Mouse (Mus musculus): Measurements from ENCODE around the gene Rusc1. TPM values are rescaled to one million over a fixed set of nuclear protein-coding genes. Genes with fewer than 3 reads are reported as not detected.
A peak's percentile ranks its signal among the peaks of the same experiment; 100 is the strongest.

Rusc1 gene
- polyA plus RNA-seq, 1 experiment from 2014 or later, result 38.4 TPM

- no peak overlapping the region for H3K4me3 ChIP-seq
- no peaks in the 10 kb centered on the region for H3K27me3 ChIP-seq
- no peak overlapping the region for H3K9ac ChIP-seq
- no peak for ATAC-seq
- WGBS, result 90% methylated on average over 4 of the region's 4 CpGs
- no peaks in the 10 kb centered on the region for H3K36me3 ChIP-seq (ENCODE audit: poor library complexity, severe bottlenecking)
- no peak overlapping the region for H3K4me2 ChIP-seq
- H3K9me3 ChIP-seq (replicated peaks), result no peaks in the 10 kb centered on the region
- no peaks in the 10 kb centered on the region for H3K4me1 ChIP-seq
- H3K27ac ChIP-seq, result no peak overlapping the region
Measured at GRCm38 (mm10) chr3:89113058-89113457, 19.9 kb upstream of the Rusc1 start.

GRCm38 (mm10) chr3:89108146-89108545 lies 15.0 kb upstream of the Rusc1 start:
- Histone ChIP-seq H3K9me3 (replicated peaks) (no peaks in the 10 kb centered on the region), H3K4me2 (no peak overlapping the region), H3K36me3 (ENCODE audit: poor library complexity, severe bottlenecking) (no peaks in the 10 kb centered on the region), H3K4me3 (no peak overlapping the region), H3K4me1 (no peaks in the 10 kb centered on the region), H3K27me3 (no peaks in the 10 kb centered on the region), H3K27ac (no peak overlapping the region), H3K9ac (no peak overlapping the region)
- no peak for ATAC-seq
- WGBS, result 76% methylated on average over 1 of the region's 1 CpGs

- no peaks in the 10 kb centered on the region for H3K36me3 ChIP-seq (ENCODE audit: poor library complexity, severe bottlenecking)
- H3K27me3 ChIP-seq, result no peaks in the 10 kb centered on the region
- ATAC-seq, result no peak
- H3K4me2 ChIP-seq, result no peak overlapping the region
- H3K27ac ChIP-seq, result no peak overlapping the region
- H3K4me3 ChIP-seq, result no peak overlapping the region
- H3K4me1 ChIP-seq, result peaks cover 3% of the 10 kb centered on the region; the same call in 1 of the 2 replicates
- H3K9me3 ChIP-seq (replicated peaks), result no peaks in the 10 kb centered on the region
- no peak overlapping the region for H3K9ac ChIP-seq
- 75% methylated on average over 3 of the region's 3 CpGs for WGBS
Measured at GRCm38 (mm10) chr3:89107545-89107944, 14.4 kb upstream of the Rusc1 start.

GRCm38 (mm10) chr3:89106881-89107280 lies 13.8 kb upstream of the Rusc1 start:
- no peak overlapping the region for H3K4me3 ChIP-seq
- no peak overlapping the region for H3K9ac ChIP-seq
- no peak for ATAC-seq
- H3K36me3 ChIP-seq (ENCODE audit: poor library complexity, severe bottlenecking), result no peaks in the 10 kb centered on the region
- no peaks in the 10 kb centered on the region for H3K27me3 ChIP-seq
- peaks cover 8% of the 10 kb centered on the region for H3K4me1 ChIP-seq
- H3K27ac ChIP-seq, result no peak overlapping the region
- no peak overlapping the region for H3K4me2 ChIP-seq
- no peaks in the 10 kb centered on the region for H3K9me3 ChIP-seq (replicated peaks)

GRCm38 (mm10) chr3:89103291-89103595 lies 10.1 kb upstream of the Rusc1 start:
- WGBS, result 79% methylated on average over 4 of the region's 4 CpGs
- Histone ChIP-seq H3K36me3 (ENCODE audit: poor library complexity, severe bottlenecking) (peaks cover 21% of the 10 kb centered on the region), H3K27ac (no peak overlapping the region), H3K9me3 (replicated peaks) (no peaks in the 10 kb centered on the region), H3K4me3 (no peak overlapping the region), H3K4me2 (no peak overlapping the region), H3K4me1 (peaks cover 33% of the 10 kb centered on the region), H3K9ac (no peak overlapping the region), H3K27me3 (no peaks in the 10 kb centered on the region)
- ATAC-seq, result no peak

GRCm38 (mm10) chr3:89102495-89103290 lies 9.6 kb upstream of the Rusc1 start:
- ATAC-seq, result no peak
- Histone ChIP-seq H3K4me2 (peak overlapping the region; percentile 86), H3K9me3 (replicated peaks) (no peaks in the 10 kb centered on the region), H3K9ac (0 out of 2 replicates have a peak overlapping the region, but pooled peaks have one; percentile 50), H3K27me3 (no peaks in the 10 kb centered on the region), H3K4me3 (peak overlapping the region; percentile 76), H3K36me3 (ENCODE audit: poor library complexity, severe bottlenecking) (peaks cover 26% of the 10 kb centered on the region), H3K27ac (peak overlapping the region; percentile 65), H3K4me1 (peaks cover 33% of the 10 kb centered on the region)
- WGBS, result 64% methylated on average over 12 of the region's 12 CpGs

GRCm38 (mm10) chr3:89101812-89102494 lies 8.8 kb upstream of the Rusc1 start, which contains the start of gene Fdps:
Fdps (minus strand) TSS chr3:89101959.
- Histone ChIP-seq H3K4me3 (peak within 1 kb of the TSS; percentile 76), H3K9ac (peak within 1 kb of the TSS; percentile 84), H3K4me2 (peak within 1 kb of the TSS; percentile 86), H3K9me3 (replicated peaks) (no peaks in the 10 kb centered on the region), H3K27ac (peak within 1 kb of the TSS; percentile 72), H3K4me1 (peaks cover 33% of the 10 kb centered on the region), H3K36me3 (ENCODE audit: poor library complexity, severe bottlenecking) (peaks cover 28% of the 10 kb centered on the region), H3K27me3 (no peaks in the 10 kb centered on the region)
- WGBS, result under 1% methylated on average over 26 of the region's 26 CpGs
- peak; percentile 100 for ATAC-seq

- H3K36me3 ChIP-seq (ENCODE audit: poor library complexity, severe bottlenecking), result peaks cover 34% of the 10 kb centered on the region
- H3K4me3 ChIP-seq, result peak overlapping the region; percentile 76
- H3K4me2 ChIP-seq, result peak overlapping the region; percentile 86
- H3K4me1 ChIP-seq, result peaks cover 33% of the 10 kb centered on the region
- H3K27me3 ChIP-seq, result no peaks in the 10 kb centered on the region
- no peaks in the 10 kb centered on the region for H3K9me3 ChIP-seq (replicated peaks)
- peak overlapping the region; percentile 72 for H3K27ac ChIP-seq
- H3K9ac ChIP-seq, result peak overlapping the region; percentile 84
- WGBS, result under 1% methylated on average over 19 of the region's 19 CpGs
- no peak for ATAC-seq
Measured at GRCm38 (mm10) chr3:89101459-89101811, 8.3 kb upstream of the Rusc1 start.

- H3K4me3 ChIP-seq, result peak within 1 kb of the TSS; percentile 76
- 43% methylated on average over 7 of the region's 7 CpGs for WGBS
- H3K4me2 ChIP-seq, result peak within 1 kb of the TSS; percentile 86
- H3K9ac ChIP-seq, result peak within 1 kb of the TSS; percentile 84
- H3K9me3 ChIP-seq (replicated peaks), result no peaks in the 10 kb centered on the region
- H3K27ac ChIP-seq, result peak within 1 kb of the TSS; percentile 72
- H3K27me3 ChIP-seq, result no peaks in the 10 kb centered on the region
- peaks cover 40% of the 10 kb centered on the region for H3K36me3 ChIP-seq (ENCODE audit: poor library complexity, severe bottlenecking)
- H3K4me1 ChIP-seq, result peaks cover 33% of the 10 kb centered on the region
- no peak for ATAC-seq
Measured at GRCm38 (mm10) chr3:89100811-89101210, 7.7 kb upstream of the Rusc1 start, which contains the start of gene Gm43738. Gm43738 (minus strand) TSS chr3:89101099.

- H3K9me3 ChIP-seq (replicated peaks), result no peaks in the 10 kb centered on the region
- peaks cover 48% of the 10 kb centered on the region for H3K36me3 ChIP-seq (ENCODE audit: poor library complexity, severe bottlenecking)
- H3K4me2 ChIP-seq, result no peak overlapping the region
- H3K4me1 ChIP-seq, result peaks cover 45% of the 10 kb centered on the region
- ATAC-seq, result no peak
- no peak overlapping the region for H3K9ac ChIP-seq
- no peak overlapping the region for H3K4me3 ChIP-seq
- 82% methylated on average over 10 of the region's 10 CpGs for WGBS
- no peak overlapping the region for H3K27ac ChIP-seq
- H3K27me3 ChIP-seq, result peaks cover 13% of the 10 kb centered on the region
Measured at GRCm38 (mm10) chr3:89094021-89094420, 910 bp upstream of the Rusc1 start.

- Histone ChIP-seq H3K27me3 (peaks cover 27% of the 10 kb centered on the region), H3K9ac (peak overlapping the region; percentile 85), H3K4me2 (peak overlapping the region; percentile 93), H3K27ac (peak overlapping the region; percentile 41; the same call in 1 of the 2 replicates), H3K4me3 (peak overlapping the region; percentile 61), H3K36me3 (ENCODE audit: poor library complexity, severe bottlenecking) (peaks cover 51% of the 10 kb centered on the region), H3K4me1 (peaks cover 50% of the 10 kb centered on the region), H3K9me3 (replicated peaks) (no peaks in the 10 kb centered on the region)
- 16% methylated on average over 11 of the region's 11 CpGs for WGBS
- ATAC-seq, result peak; percentile 16
Measured at GRCm38 (mm10) chr3:89092509-89093090, 511 bp downstream of the Rusc1 start.

Measured in forebrain, embryonic 13.5 days (tissue).